Mouse (Mus musculus): ENCODE measurements around the gene Gpr158. TPM values are rescaled to one million over a fixed set of nuclear protein-coding genes. Genes with fewer than 3 reads are reported as not detected.

The Gpr158 gene
- polyA plus RNA-seq, 1 experiment from 2014 or later, result not detected

DNA sequence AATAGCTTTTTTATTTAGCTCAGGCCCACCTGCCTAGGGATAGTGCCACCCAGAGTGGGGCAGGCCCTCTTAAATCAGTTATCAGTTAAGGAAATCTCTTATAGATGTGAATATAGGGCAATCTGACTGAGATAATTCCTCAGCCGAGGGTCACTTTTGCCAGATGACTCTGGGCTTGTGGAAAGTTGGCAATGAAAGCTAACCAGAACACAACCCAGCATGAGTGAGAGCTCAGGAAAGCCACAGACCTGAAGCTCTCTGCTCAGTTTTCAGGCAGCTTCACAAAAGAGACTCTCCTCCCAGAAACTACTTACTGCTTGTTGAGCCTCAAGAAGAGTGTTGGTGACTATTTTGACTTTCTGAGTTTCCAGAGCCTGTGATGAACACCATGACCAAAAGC lies 264.8 kb downstream of the Gpr158 start:
- H3K27me3 ChIP-seq, result no peaks in the 10 kb centered on the region
- H3K4me1 ChIP-seq (replicated peaks), result no peaks in the 10 kb centered on the region
- no peak for ATAC-seq (ENCODE audit: insufficient read depth)
- H3K27ac ChIP-seq (replicated peaks), result no peak overlapping the region
- H3K4me2 ChIP-seq, result no peak overlapping the region
- H3K9me3 ChIP-seq (replicated peaks), result no peaks in the 10 kb centered on the region
- H3K4me3 ChIP-seq (replicated peaks), result no peak overlapping the region
- 45% methylated on average over 1 of the region's 1 CpGs for WGBS (ENCODE audit: insufficient replicate concordance)
- no peaks in the 10 kb centered on the region for H3K36me3 ChIP-seq (replicated peaks)
- no peak overlapping the region for H3K9ac ChIP-seq

DNA sequence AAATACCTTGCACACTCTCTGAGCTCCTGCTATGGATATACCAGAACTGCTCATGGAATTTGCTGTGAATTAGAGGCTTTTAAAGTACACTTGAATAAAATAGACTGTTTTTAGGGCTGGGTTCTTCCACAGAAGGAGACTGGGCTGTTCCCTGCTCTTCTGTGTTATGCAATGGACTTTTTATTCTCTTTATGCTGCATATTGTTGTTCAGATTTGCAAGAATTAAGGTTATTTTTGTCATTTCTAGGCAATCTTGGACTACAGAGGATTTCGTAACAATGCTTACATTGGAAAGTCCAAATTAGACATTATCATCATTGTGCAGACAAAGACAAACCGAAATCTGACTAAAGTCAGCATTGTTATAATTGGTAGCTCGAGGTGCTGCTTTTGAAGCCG lies 298.4 kb downstream of the Gpr158 start:
- no peaks in the 10 kb centered on the region for H3K36me3 ChIP-seq (replicated peaks)
- ATAC-seq (ENCODE audit: insufficient read depth), result no peak
- WGBS (ENCODE audit: insufficient replicate concordance), result 55% methylated on average over 4 of the region's 4 CpGs
- H3K4me2 ChIP-seq, result no peak overlapping the region
- no peak overlapping the region for H3K27ac ChIP-seq (replicated peaks)
- no peak overlapping the region for H3K9ac ChIP-seq
- H3K4me1 ChIP-seq (replicated peaks), result no peaks in the 10 kb centered on the region
- H3K27me3 ChIP-seq, result no peaks in the 10 kb centered on the region
- no peak overlapping the region for H3K4me3 ChIP-seq (replicated peaks)
- H3K9me3 ChIP-seq (replicated peaks), result no peaks in the 10 kb centered on the region

DNA sequence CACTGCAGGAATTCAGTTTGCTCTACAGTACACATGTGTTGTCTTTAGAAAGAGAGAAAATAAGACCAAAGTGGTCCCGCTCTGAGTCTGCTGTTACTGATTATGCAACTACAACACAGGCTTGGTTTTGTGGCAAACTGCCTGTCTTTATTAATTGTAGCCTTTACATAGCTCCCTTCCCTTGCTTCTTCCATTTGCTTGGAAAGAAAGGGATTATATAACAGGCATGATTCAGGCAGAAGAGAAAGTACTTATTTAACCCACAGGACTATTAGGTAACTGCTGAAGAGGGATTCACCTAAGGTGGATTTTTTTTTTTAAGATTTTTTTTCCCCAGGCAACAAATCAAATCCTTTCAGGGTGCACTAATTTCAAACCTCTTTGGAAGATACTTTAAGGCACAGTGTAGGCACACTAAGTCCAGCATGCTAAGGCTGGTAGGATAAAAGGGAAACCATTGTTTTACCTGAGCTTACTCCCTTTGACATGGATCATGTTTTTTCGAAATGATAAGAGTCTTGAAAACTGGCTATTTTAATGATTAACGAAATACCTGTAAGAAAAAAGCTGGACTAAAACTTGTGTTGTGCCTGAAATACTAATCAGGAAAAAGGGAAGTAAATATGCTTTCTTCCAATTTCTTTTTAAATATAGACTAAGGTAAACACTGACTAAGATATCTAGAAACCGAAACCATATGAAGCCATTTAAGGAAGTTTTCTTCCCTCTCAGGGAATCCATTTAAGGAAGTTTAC lies 308.9 kb downstream of the Gpr158 start:
- no peak overlapping the region for H3K4me3 ChIP-seq (replicated peaks)
- no peaks in the 10 kb centered on the region for H3K4me1 ChIP-seq (replicated peaks)
- H3K9me3 ChIP-seq (replicated peaks), result no peaks in the 10 kb centered on the region
- no peak overlapping the region for H3K27ac ChIP-seq (replicated peaks)
- no peaks in the 10 kb centered on the region for H3K36me3 ChIP-seq (replicated peaks)
- H3K9ac ChIP-seq, result no peak overlapping the region
- H3K27me3 ChIP-seq, result no peaks in the 10 kb centered on the region
- H3K4me2 ChIP-seq, result no peak overlapping the region
- WGBS (ENCODE audit: insufficient replicate concordance), result 57% methylated on average over 4 of the region's 4 CpGs
- ATAC-seq (ENCODE audit: insufficient read depth), result no peak

DNA sequence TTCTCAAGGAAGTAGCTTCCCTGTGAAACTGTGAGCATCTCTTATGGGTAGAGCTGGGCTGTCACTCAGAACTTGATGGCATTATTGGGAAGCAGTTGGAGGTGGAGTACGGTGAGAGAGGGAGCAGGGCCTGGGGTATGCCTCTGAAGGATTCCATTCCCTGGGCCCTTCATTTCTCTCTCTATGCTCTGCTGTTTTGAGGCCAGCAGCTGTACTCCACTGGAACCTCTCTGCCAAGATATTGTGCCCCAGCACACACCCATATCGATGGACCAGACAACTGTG lies 309.4 kb downstream of the Gpr158 start:
- Histone ChIP-seq H3K4me1 (replicated peaks) (no peaks in the 10 kb centered on the region), H3K4me3 (replicated peaks) (no peak overlapping the region), H3K27me3 (no peaks in the 10 kb centered on the region), H3K4me2 (no peak overlapping the region), H3K36me3 (replicated peaks) (no peaks in the 10 kb centered on the region), H3K9me3 (replicated peaks) (no peaks in the 10 kb centered on the region), H3K9ac (no peak overlapping the region), H3K27ac (replicated peaks) (no peak overlapping the region)
- ATAC-seq (ENCODE audit: insufficient read depth), result no peak
- WGBS (ENCODE audit: insufficient replicate concordance), result 52% methylated on average over 2 of the region's 2 CpGs

DNA sequence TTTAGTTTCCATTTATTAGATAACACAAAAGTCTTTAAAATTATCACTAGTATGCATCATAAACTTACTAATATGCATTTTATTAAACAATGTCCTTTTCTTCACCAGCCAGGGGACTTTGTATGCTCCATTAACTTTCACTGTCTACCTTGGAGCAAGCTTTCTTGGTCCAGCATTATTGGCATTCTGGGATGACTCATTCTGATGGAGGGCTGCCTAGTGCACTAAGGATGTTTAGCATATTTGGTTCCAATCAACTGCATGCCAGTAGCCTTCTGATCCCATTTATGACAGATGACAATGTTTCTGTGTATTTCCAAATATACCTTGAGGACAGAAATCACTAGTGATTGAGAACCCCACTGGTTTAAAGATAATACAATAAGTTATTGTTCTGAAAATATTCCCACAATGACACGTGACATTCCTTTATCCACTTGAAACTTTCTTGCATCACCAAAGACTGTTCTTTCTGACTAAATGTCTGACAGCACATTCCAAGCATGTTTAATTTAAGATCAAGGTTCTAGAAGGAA lies 313.5 kb downstream of the Gpr158 start:
- Histone ChIP-seq H3K9ac (no peak overlapping the region), H3K36me3 (replicated peaks) (no peaks in the 10 kb centered on the region), H3K4me2 (no peak overlapping the region), H3K27ac (replicated peaks) (no peak overlapping the region), H3K9me3 (replicated peaks) (no peaks in the 10 kb centered on the region), H3K4me1 (replicated peaks) (no peaks in the 10 kb centered on the region), H3K27me3 (no peaks in the 10 kb centered on the region), H3K4me3 (replicated peaks) (no peak overlapping the region)
- no peak for ATAC-seq (ENCODE audit: insufficient read depth)
- WGBS (ENCODE audit: insufficient replicate concordance), result 53% methylated on average over 1 of the region's 1 CpGs

DNA sequence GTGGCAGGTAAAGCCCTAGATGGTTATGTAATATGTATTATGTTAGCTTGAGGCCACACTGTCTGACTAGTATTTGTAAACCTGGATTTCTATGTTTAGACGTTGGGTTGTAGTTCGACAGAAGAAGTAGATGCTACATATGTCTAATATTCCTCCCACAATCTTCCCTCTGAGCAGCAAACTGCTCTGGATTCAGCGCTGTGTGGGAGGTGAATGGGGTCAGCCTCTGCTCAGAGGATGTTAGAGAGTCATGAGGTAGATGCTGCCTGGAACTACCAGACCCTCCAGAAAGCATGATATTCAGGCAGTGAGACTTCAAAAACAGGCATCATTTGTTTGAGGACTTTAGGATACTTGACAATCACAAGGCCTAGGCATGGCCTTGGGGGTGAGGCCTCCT lies 317.4 kb downstream of the Gpr158 start:
- no peak for ATAC-seq (ENCODE audit: insufficient read depth)
- Histone ChIP-seq H3K4me3 (replicated peaks) (no peak overlapping the region), H3K27ac (replicated peaks) (no peak overlapping the region), H3K9me3 (replicated peaks) (no peaks in the 10 kb centered on the region), H3K9ac (no peak overlapping the region), H3K27me3 (no peaks in the 10 kb centered on the region), H3K4me2 (no peak overlapping the region), H3K36me3 (replicated peaks) (no peaks in the 10 kb centered on the region), H3K4me1 (replicated peaks) (no peaks in the 10 kb centered on the region)
- 57% methylated on average over 3 of the region's 3 CpGs for WGBS (ENCODE audit: insufficient replicate concordance)

DNA sequence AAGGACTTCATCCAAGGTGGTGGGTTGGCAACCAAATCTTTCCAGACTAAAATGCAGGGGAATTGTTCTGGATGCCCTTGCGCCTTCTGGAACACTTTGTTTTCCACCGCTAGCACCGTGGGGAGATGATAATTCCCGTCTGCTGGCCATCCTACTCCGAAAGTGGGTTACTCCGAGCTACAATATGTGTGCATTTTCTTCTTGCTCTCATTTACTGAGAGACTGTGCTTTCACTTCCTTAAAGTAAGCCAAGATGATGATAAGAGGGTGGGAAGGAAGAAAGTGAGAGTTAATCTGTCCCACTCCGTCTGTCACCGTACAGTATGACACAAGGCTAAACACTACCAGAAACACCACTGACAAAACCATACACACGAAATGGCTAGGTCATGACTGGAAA lies 325.8 kb downstream of the Gpr158 start:
- Histone ChIP-seq H3K27ac (replicated peaks) (no peak overlapping the region), H3K4me3 (replicated peaks) (no peak overlapping the region), H3K4me1 (replicated peaks) (no peaks in the 10 kb centered on the region), H3K4me2 (no peak overlapping the region), H3K27me3 (no peaks in the 10 kb centered on the region), H3K9ac (no peak overlapping the region), H3K9me3 (replicated peaks) (no peaks in the 10 kb centered on the region), H3K36me3 (replicated peaks) (no peaks in the 10 kb centered on the region)
- no peak for ATAC-seq (ENCODE audit: insufficient read depth)
- WGBS (ENCODE audit: insufficient replicate concordance), result 69% methylated on average over 9 of the region's 9 CpGs

DNA sequence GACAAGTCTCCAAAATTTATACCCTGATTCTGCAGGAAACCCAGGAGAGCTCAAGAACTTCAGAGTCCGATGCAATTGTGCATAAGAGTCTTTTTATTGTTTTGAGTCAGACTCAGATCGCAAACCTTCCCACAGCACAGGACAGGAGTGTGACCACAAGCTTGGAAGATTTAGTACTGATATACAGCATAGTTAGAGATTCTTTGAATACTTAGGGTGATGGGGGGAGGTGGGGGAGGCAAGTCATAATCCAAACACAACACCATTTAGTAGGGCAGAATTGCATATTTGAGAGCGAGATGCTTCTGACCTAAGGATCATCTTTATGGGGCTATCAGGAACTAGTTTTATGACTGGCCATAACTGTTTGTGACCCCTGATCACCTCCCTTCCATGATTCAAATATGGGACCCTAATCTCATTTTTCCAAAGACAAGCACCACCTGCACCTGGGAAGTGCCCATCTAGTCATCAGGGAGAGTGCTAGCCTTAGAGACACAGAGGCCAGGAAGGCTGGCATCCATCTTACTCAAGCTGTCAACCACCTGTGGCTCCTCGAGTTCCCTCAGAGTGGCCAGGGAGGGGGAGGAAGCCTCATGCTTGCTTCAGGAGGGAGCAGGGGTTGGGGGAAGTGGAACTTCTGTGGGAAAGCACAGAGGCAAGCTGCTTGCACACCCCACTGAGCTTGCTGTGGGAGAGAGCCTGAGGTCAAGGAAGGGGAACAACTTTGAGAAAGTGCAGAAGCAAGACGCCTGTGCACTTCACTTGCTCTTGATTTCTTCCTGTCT lies 326.7 kb downstream of the Gpr158 start:
- no peak overlapping the region for H3K4me2 ChIP-seq

DNA sequence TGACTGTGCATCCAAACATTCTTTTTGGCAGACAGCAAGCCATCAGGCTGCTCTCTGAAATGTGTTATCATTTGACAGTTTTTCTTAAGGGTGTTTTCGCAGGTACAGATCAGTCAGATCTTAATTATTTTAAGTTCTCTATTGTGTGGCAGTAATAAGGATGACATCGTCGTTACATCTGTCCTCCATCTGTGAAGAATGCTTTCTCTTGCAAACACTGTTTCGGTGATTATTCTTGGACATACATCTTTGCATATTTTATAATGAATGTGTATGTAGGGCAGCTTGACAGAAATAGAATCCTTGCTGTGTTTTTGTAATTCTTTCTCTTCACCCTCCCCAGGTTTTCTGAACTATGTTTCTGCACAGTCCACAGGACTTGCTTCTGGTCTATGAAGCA lies 360.7 kb downstream of the Gpr158 start:
- Histone ChIP-seq H3K36me3 (replicated peaks) (no peaks in the 10 kb centered on the region), H3K4me1 (replicated peaks) (no peaks in the 10 kb centered on the region), H3K4me3 (replicated peaks) (no peak overlapping the region), H3K27ac (replicated peaks) (no peak overlapping the region), H3K9me3 (replicated peaks) (no peaks in the 10 kb centered on the region), H3K27me3 (no peaks in the 10 kb centered on the region), H3K4me2 (no peak overlapping the region), H3K9ac (no peak overlapping the region)
- WGBS (ENCODE audit: insufficient replicate concordance), result 57% methylated on average over 4 of the region's 4 CpGs
- no peak for ATAC-seq (ENCODE audit: insufficient read depth)

More for the DNA sequence above, 326.7 kb downstream of the Gpr158 start:
- no peaks in the 10 kb centered on the region for H3K9me3 ChIP-seq (replicated peaks)
- H3K27ac ChIP-seq (replicated peaks), result no peak overlapping the region
- H3K4me1 ChIP-seq (replicated peaks), result no peaks in the 10 kb centered on the region
- no peaks in the 10 kb centered on the region for H3K36me3 ChIP-seq (replicated peaks)
- H3K9ac ChIP-seq, result no peak overlapping the region
- 43% methylated on average over 5 of the region's 5 CpGs for WGBS (ENCODE audit: insufficient replicate concordance)
- H3K4me3 ChIP-seq (replicated peaks), result no peak overlapping the region
- no peaks in the 10 kb centered on the region for H3K27me3 ChIP-seq
- no peak for ATAC-seq (ENCODE audit: insufficient read depth)

DNA sequence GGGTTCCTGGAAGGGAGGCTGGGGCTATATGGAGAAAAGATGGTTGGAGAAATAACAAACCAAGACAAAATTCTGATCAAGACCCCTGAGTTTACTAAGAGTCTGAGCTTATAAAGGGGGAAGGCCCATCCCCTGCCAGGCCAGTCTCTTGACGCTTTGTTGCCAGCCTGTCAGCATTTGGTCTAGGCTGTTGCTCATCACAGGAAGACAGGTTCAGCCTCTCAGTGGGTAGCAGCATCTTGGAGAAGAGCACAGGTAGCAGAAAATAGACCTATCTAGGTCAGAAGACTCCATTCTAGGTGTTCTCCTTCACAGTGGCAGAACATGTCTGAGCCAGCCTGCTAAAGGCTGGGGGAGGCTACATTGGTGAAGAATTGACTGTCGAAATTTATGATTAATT lies 416.4 kb downstream of the Gpr158 start:
- ATAC-seq (ENCODE audit: insufficient read depth), result no peak
- Histone ChIP-seq H3K9ac (no peak overlapping the region), H3K36me3 (replicated peaks) (no peaks in the 10 kb centered on the region), H3K27me3 (no peaks in the 10 kb centered on the region), H3K27ac (replicated peaks) (no peak overlapping the region), H3K4me2 (no peak overlapping the region), H3K4me1 (replicated peaks) (no peaks in the 10 kb centered on the region), H3K9me3 (replicated peaks) (no peaks in the 10 kb centered on the region), H3K4me3 (replicated peaks) (no peak overlapping the region)
- WGBS (ENCODE audit: insufficient replicate concordance), result 56% methylated on average over 2 of the region's 2 CpGs

DNA sequence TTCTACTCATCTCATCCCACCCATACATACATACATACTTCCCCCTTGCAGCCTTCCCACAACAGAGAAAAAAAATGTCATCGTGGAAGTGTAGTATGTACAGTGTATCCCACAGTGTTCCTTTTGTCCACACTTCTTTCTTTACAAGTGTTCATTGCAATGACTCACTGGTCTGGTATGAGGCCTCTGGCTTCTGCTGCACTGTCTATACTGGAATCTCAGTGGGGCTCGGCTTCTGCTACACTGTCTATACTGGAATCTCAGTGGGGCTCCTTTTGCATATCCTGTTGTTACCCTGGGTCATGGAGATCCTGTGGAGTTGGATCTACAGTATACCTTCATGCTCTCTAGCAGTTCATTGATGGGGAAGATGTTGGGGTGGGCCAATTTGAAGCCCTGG lies 425.8 kb downstream of the Gpr158 start:
- Histone ChIP-seq H3K4me2 (no peak overlapping the region), H3K9me3 (replicated peaks) (no peaks in the 10 kb centered on the region), H3K4me1 (replicated peaks) (no peaks in the 10 kb centered on the region), H3K36me3 (replicated peaks) (no peaks in the 10 kb centered on the region), H3K27ac (replicated peaks) (no peak overlapping the region), H3K9ac (no peak overlapping the region), H3K4me3 (replicated peaks) (no peak overlapping the region), H3K27me3 (no peaks in the 10 kb centered on the region)
- no peak for ATAC-seq (ENCODE audit: insufficient read depth)
- WGBS (ENCODE audit: insufficient replicate concordance), result 62% methylated on average over 2 of the region's 2 CpGs
